Mouse (Mus musculus): ENCODE results near the gene Spata25. TPM values are rescaled to one million over a fixed set of nuclear protein-coding genes. Genes with fewer than 3 reads are reported as not detected.

The Spata25 gene
- total and polyA plus RNA-seq, 2 experiments from 2014 or later, result not detected

- WGBS, result 1% methylated on average over 32 of the region's 32 CpGs
- Histone ChIP-seq H3K27me3 (ENCODE audit: control insufficient read depth, insufficient read depth, low read length) (no peaks in the 10 kb centered on the region), H3K4me3 (ENCODE audit: low read depth, low read length) (peak within 1 kb of the TSS; percentile 60), H3K36me3 (replicated peaks; ENCODE audit: control insufficient read depth, insufficient read depth, low read length) (peaks cover 41% of the 10 kb centered on the region), H3K9ac (replicated peaks; ENCODE audit: low read depth, low read length) (peak within 1 kb of the TSS; percentile 57), H3K27ac (ENCODE audit: low read depth) (peak within 1 kb of the TSS; percentile 78), H3K9me3 (replicated peaks; ENCODE audit: control insufficient read depth, low read length) (no peaks in the 10 kb centered on the region), H3K4me2 (ENCODE audit: low read depth, low read length) (peak within 1 kb of the TSS; percentile 76), H3K4me1 (ENCODE audit: control insufficient read depth, insufficient read depth) (no peaks in the 10 kb centered on the region)
- TF ChIP-seq EP300 (IDR thresholded peaks at IDR 0.05; ENCODE audit: low read depth) (no peak), CTCF (IDR thresholded peaks at IDR 0.05; ENCODE audit: low read depth) (no peak)
- DNase-seq (ENCODE audit: low spot score) (peak; percentile 98), ATAC-seq (ENCODE audit: insufficient read depth, low read depth) (peak; percentile 100)
Measured at GRCm38 (mm10) chr2:164822636-164823165, 5.6 kb downstream of the Spata25 start, which contains the start of gene Zswim1. Gene Zswim1, plus strand, starts transcription at chr2:164822686.

GRCm38 (mm10) chr2:164821060-164821459 lies 7.3 kb downstream of the Spata25 start:
- Histone ChIP-seq H3K4me1 (ENCODE audit: control insufficient read depth, insufficient read depth) (no peaks in the 10 kb centered on the region; the same call in 1 of the 2 replicates), H3K36me3 (replicated peaks; ENCODE audit: control insufficient read depth, insufficient read depth, low read length) (peaks cover 25% of the 10 kb centered on the region), H3K27me3 (ENCODE audit: control insufficient read depth, insufficient read depth, low read length) (no peaks in the 10 kb centered on the region), H3K4me2 (ENCODE audit: low read depth, low read length) (no peak overlapping the region), H3K4me3 (ENCODE audit: low read depth, low read length) (no peak overlapping the region), H3K9ac (replicated peaks; ENCODE audit: low read depth, low read length) (no peak overlapping the region), H3K27ac (ENCODE audit: low read depth) (no peak overlapping the region), H3K9me3 (replicated peaks; ENCODE audit: control insufficient read depth, low read length) (no peaks in the 10 kb centered on the region)
- 80% methylated on average over 6 of the region's 6 CpGs for WGBS
- no peak for DNase-seq (ENCODE audit: low spot score)
- ATAC-seq (ENCODE audit: insufficient read depth, low read depth), result no peak
- TF ChIP-seq CTCF (IDR thresholded peaks at IDR 0.05; ENCODE audit: low read depth) (no peak), EP300 (IDR thresholded peaks at IDR 0.05; ENCODE audit: low read depth) (no peak)

- H3K4me3 ChIP-seq (ENCODE audit: low read depth, low read length), result no peak overlapping the region
- no peak overlapping the region for H3K4me2 ChIP-seq (ENCODE audit: low read depth, low read length)
- DNase-seq (ENCODE audit: low spot score) (no peak), ATAC-seq (ENCODE audit: insufficient read depth, low read depth) (peak; percentile 52; the same call in 1 of the 2 replicates)
- 71% methylated on average over 5 of the region's 5 CpGs for WGBS
- H3K27me3 ChIP-seq (ENCODE audit: control insufficient read depth, insufficient read depth, low read length), result no peaks in the 10 kb centered on the region
- no peaks in the 10 kb centered on the region; the same call in 1 of the 2 replicates for H3K4me1 ChIP-seq (ENCODE audit: control insufficient read depth, insufficient read depth)
- no peak overlapping the region for H3K27ac ChIP-seq (ENCODE audit: low read depth)
- H3K9me3 ChIP-seq (replicated peaks; ENCODE audit: control insufficient read depth, low read length), result no peaks in the 10 kb centered on the region
- no peak overlapping the region for H3K9ac ChIP-seq (replicated peaks; ENCODE audit: low read depth, low read length)
- TF ChIP-seq EP300 (IDR thresholded peaks at IDR 0.05; ENCODE audit: low read depth), result no peak
- peak; percentile 26; the same call in 1 of the 2 replicates for TF ChIP-seq CTCF (IDR thresholded peaks at IDR 0.05; ENCODE audit: low read depth)
- 0 out of 2 replicates have a peak, but pooled peaks cover 10% of the 10 kb centered on the region for H3K36me3 ChIP-seq (replicated peaks; ENCODE audit: control insufficient read depth, insufficient read depth, low read length)
Measured at GRCm38 (mm10) chr2:164817703-164818102, 10.6 kb downstream of the Spata25 start.

GRCm38 (mm10) chr2:164817206-164817605 lies 11.1 kb downstream of the Spata25 start:
- no peak overlapping the region for H3K27ac ChIP-seq (ENCODE audit: low read depth)
- H3K9me3 ChIP-seq (replicated peaks; ENCODE audit: control insufficient read depth, low read length), result no peaks in the 10 kb centered on the region
- H3K4me1 ChIP-seq (ENCODE audit: control insufficient read depth, insufficient read depth), result no peaks in the 10 kb centered on the region; the same call in 1 of the 2 replicates
- TF ChIP-seq CTCF (IDR thresholded peaks at IDR 0.05; ENCODE audit: low read depth) (no peak), EP300 (IDR thresholded peaks at IDR 0.05; ENCODE audit: low read depth) (no peak)
- WGBS, result 63% methylated on average over 6 of the region's 6 CpGs
- no peak overlapping the region for H3K9ac ChIP-seq (replicated peaks; ENCODE audit: low read depth, low read length)
- no peak overlapping the region for H3K4me3 ChIP-seq (ENCODE audit: low read depth, low read length)
- no peaks in the 10 kb centered on the region for H3K27me3 ChIP-seq (ENCODE audit: control insufficient read depth, insufficient read depth, low read length)
- H3K36me3 ChIP-seq (replicated peaks; ENCODE audit: control insufficient read depth, insufficient read depth, low read length), result 0 out of 2 replicates have a peak, but pooled peaks cover 10% of the 10 kb centered on the region
- DNase-seq (ENCODE audit: low spot score), result no peak
- ATAC-seq (ENCODE audit: insufficient read depth, low read depth), result no peak
- H3K4me2 ChIP-seq (ENCODE audit: low read depth, low read length), result no peak overlapping the region

- DNase-seq (ENCODE audit: low spot score), result no peak
- Histone ChIP-seq H3K27me3 (ENCODE audit: control insufficient read depth, insufficient read depth, low read length) (no peaks in the 10 kb centered on the region), H3K4me3 (ENCODE audit: low read depth, low read length) (no peak overlapping the region), H3K36me3 (replicated peaks; ENCODE audit: control insufficient read depth, insufficient read depth, low read length) (0 out of 2 replicates have a peak, but pooled peaks cover under 1% of the 10 kb centered on the region), H3K9ac (replicated peaks; ENCODE audit: low read depth, low read length) (no peak overlapping the region), H3K4me1 (ENCODE audit: control insufficient read depth, insufficient read depth) (no peaks in the 10 kb centered on the region; the same call in 1 of the 2 replicates), H3K4me2 (ENCODE audit: low read depth, low read length) (no peak overlapping the region), H3K27ac (ENCODE audit: low read depth) (no peak overlapping the region), H3K9me3 (replicated peaks; ENCODE audit: control insufficient read depth, low read length) (no peaks in the 10 kb centered on the region)
- no peak for TF ChIP-seq EP300 (IDR thresholded peaks at IDR 0.05; ENCODE audit: low read depth)
- TF ChIP-seq CTCF (IDR thresholded peaks at IDR 0.05; ENCODE audit: low read depth), result no peak
- WGBS, result 57% methylated on average over 8 of the region's 8 CpGs
- ATAC-seq (ENCODE audit: insufficient read depth, low read depth), result no peak
Measured at GRCm38 (mm10) chr2:164815821-164816220, 12.5 kb downstream of the Spata25 start.

Measured in heart, postnatal 0 days (tissue).